Mouse (Mus musculus) colon, adult 2 months (tissue): ENCODE measurements around the gene Wbp4. TPM values are rescaled to one million over a fixed set of nuclear protein-coding genes. Genes with fewer than 3 reads are reported as not detected.

Experiments
- polyA plus RNA-seq: library from polyadenylated mRNA; depleted of rRNA; stranded (reverse); fragments of >200 nt; gene quantifications from 2 replicates; pipeline ENCODE4 v1.2.3, GENCODE M21; 2012; rRNA removed

The Wbp4 gene
- 3.2 and 3.9 TPM in 2 replicates for polyA plus RNA-seq

GRCm38 (mm10) chr14:79481339-79482151, at the start of gene Wbp4:
Gene Wbp4, minus strand, starts transcription at chr14:79481520.

GRCm38 (mm10) chr14:79480624-79481338, 539 bp downstream of the Wbp4 start, which contains the start of gene Elf1:
Gene Elf1, plus strand, starts transcription at chr14:79481194.

DNA sequence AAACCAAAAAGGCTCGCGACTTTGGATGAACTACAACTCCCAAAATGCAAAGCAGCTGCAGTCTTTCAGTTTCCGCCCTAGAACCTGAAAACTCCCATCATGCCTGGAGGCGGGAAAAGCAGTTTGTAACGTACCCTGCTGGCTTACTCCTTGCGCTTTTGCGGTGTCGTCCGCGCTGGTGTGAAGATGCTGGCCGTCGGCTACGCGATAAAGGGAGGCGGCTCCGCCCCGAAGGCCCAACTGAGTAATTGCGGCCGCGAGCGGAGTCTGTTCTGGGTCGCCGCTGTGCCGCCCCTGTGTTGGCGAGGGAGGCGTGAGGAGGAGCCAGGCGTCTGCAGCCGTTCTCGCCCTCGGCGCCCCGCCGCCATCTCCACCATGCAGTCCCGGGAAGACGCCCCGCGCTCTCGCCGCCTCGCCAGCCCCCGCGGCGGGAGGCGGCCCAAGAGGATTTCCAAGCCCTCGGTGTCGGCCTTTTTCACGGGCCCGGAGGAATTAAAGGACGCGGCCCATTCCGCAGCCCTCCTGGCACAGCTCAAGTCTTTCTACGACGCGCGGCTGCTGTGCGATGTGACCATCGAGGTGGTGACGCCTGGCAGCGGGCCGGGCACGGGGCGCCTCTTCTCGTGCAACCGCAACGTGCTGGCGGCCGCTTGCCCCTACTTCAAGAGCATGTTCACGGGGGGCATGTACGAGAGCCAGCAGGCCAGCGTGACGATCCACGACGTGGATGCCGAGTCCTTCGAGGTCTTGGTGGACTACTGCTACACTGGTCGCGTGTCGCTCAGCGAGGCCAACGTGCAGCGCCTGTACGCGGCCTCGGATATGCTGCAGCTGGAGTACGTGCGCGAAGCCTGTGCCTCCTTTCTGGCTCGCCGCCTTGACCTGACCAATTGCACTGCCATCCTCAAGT, 29.4 kb downstream of the Wbp4 start, which contains the start of gene Kbtbd6:
Kbtbd6 (plus strand) TSS at position 155 of the 910 bp plus-strand sequence.

GRCm38 (mm10) chr14:79425979-79426729, 55.2 kb downstream of the Wbp4 start, which contains the start of gene Kbtbd7:
Gene Kbtbd7, plus strand, starts transcription at chr14:79426511.

Other genes with a start within 250 kb of the Wbp4 start
- gene Zfp957, start 234.2 kb downstream of the Wbp4 start, polyA plus RNA-seq: not detected in 2 replicates
- 105 and 125 TPM in 2 replicates for gene Rgcc, start 179.9 kb downstream of the Wbp4 start, polyA plus RNA-seq
- 1.8 and 2.8 TPM in 2 replicates for gene Naa16, start 90.7 kb downstream of the Wbp4 start, polyA plus RNA-seq
- 0.63 and 0.93 TPM in 2 replicates for gene Mtrf1, start 83.7 kb downstream of the Wbp4 start, polyA plus RNA-seq
- gene Kbtbd7, start 55.0 kb downstream of the Wbp4 start, polyA plus RNA-seq: 4.6 and 5.0 TPM in 2 replicates
- 0.58 and 0.90 TPM in 2 replicates for gene Kbtbd6, start 29.7 kb downstream of the Wbp4 start, polyA plus RNA-seq
- gene Elf1, start 326 bp downstream of the Wbp4 start, polyA plus RNA-seq: 16.5 and 17.6 TPM in 2 replicates
- gene Sugt1, start 106.2 kb upstream of the Wbp4 start, polyA plus RNA-seq: 2.9 and 4.3 TPM in 2 replicates
- gene Cnmd, start 180.7 kb upstream of the Wbp4 start, polyA plus RNA-seq: not detected in 2 replicates